Mouse (Mus musculus) lung, adult 2 months (tissue): Measurements from ENCODE around the gene Nt5e. TPM values are rescaled to one million over a fixed set of nuclear protein-coding genes. Genes with fewer than 3 reads are reported as not detected.

Experiments used
- DNase-seq: peaks from one replicate; pipeline ENCODE4 v3.0.0; 2022
- H3K4me1 ChIP-seq: fragments of 200-500 bp; 2 replicates; pipeline ENCODE4 v1.6.1; 2011; ENCODE audit warnings: low read length; ENCODE audit not compliant: control insufficient read depth, insufficient read depth
- H3K4me3 ChIP-seq: fragments of 200-500 bp; replicated peaks from 2 replicates; pipeline ENCODE3; 2011; ENCODE audit warnings: low read depth, mild to moderate bottlenecking, control low read depth, low read length; ENCODE audit errors: extremely low read depth
- CTCF ChIP-seq: fragments of 200-500 bp; IDR thresholded peaks from 2 replicates; pipeline ENCODE4 v1.5.1; 2011; ENCODE audit warnings: mild to moderate bottlenecking, low read length, control low read depth; ENCODE audit not compliant: insufficient read depth
- POLR2A ChIP-seq: fragments of 200-500 bp; IDR thresholded peaks from 2 replicates; pipeline ENCODE4 v1.6.1; 2011; ENCODE audit warnings: low read depth, mild to moderate bottlenecking, control low read depth, low read length, borderline replicate concordance; ENCODE audit errors: extremely low read depth
- WGBS: fragments of 180-500 bp; shearing (Covaris S2); methylation state at CpG from one replicate; pipeline ENCODE4 v1.1.7; 2018; 5-methylcytosine and 5-hydroxymethylcytosine counted together
- polyA plus RNA-seq: library from polyadenylated mRNA; depleted of rRNA; stranded (reverse); fragments of >200 nt; gene quantifications from 2 replicates; pipeline ENCODE4 v1.2.3, GENCODE M21; 2012

The Nt5e gene
- polyA plus RNA-seq, 1 experiment, result 26.4 TPM

DNA sequence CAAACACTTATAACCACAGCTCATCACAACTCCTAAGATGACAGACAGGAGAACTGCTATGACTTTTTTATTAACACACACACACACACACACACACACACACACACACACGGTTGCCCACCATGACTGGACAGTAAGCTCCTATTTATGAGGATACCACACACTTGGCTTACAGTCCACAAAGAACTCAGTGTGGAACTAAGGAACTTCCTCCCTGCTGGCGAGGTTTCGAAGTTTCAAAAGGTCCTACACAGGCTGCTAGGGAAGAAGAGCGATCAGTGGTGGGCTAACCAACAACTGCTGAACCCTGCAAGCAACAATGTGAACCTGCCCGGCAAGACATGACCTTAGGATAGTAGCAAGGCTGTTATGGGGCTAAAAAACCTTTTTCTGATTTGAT is 50.5 kb downstream of the Nt5e start:
- Histone ChIP-seq H3K4me3 (no peak overlapping the region), H3K4me1 (no peaks in the 10 kb centered on the region)
- TF ChIP-seq CTCF (no peak), POLR2A (no peak)
- WGBS, result 82% methylated on average over 5 of the region's 5 CpGs
- no peak for DNase-seq

DNA sequence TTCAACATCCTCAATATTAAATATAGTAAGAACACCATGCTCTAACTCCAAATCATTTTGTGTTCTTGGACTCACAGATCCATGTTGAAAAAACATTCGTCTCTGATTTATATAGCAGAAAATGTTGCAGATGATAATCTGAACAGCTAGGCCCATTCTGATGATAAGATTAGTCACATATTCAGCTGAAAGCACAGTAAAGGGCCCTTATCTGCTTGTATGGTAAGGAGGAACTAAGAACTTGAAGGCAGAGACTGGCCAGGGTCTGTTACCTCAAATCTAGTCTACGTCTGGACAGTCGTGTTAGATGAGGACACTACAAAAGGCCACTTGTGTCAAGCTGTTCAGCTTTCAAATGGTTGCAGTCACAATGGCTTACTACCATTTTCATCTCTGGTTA is 52.1 kb downstream of the Nt5e start:
- WGBS, result 79% methylated on average over 3 of the region's 3 CpGs
- Histone ChIP-seq H3K4me3 (no peak overlapping the region), H3K4me1 (no peaks in the 10 kb centered on the region)
- TF ChIP-seq POLR2A (no peak), CTCF (no peak)
- no peak for DNase-seq

- no peak for TF ChIP-seq CTCF
- TF ChIP-seq POLR2A, result no peak
- DNase-seq, result no peak
- Histone ChIP-seq H3K4me3 (no peak overlapping the region), H3K4me1 (no peaks in the 10 kb centered on the region)
- WGBS, result 68% methylated on average over 7 of the region's 7 CpGs
Measured at GRCm38 (mm10) chr9:88380076-88380475, 53.1 kb downstream of the Nt5e start.

DNA sequence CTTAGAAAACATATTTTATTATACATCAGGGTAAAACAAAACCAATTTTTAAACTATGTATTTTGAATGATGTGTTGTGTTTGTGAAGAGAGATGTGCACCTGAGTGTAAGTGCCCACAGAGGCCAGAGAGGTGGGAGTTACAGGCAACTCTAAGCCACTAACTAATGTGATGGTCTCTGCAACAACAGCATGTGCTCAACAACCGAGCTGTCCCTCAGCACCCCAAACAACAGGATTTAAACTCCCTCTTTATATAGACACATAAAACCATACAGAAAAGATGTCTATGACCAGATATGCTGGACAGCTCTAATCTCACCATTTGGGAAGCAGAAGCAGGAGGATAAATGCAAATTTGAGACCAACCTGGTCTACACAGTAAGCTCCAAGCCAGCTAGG is 53.5 kb downstream of the Nt5e start:
- DNase-seq, result no peak
- no peaks in the 10 kb centered on the region for H3K4me1 ChIP-seq
- WGBS, result 90% methylated on average over 1 of the region's 1 CpGs
- H3K4me3 ChIP-seq, result no peak overlapping the region
- TF ChIP-seq POLR2A, result no peak
- TF ChIP-seq CTCF, result no peak

DNA sequence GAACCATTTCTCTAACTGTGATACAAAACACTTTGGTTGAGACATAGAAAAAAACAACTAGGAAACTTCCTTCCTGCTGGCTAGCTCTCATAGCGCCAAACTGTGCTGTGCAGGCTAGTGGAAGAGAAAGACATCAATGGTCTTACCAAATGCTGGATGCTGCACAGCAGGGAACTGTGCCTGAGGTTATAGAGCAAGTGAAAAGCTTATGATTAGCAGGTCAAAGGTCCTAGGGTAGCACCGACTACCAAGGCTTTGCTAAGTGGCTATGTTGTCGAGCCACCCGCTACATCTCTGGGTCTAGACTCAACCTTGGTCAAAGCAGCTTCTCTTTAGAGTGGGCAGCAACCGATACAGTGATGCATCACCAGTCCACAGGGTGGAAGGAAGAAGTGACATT is 61.8 kb downstream of the Nt5e start:
- DNase-seq, result no peak
- Histone ChIP-seq H3K4me3 (no peak overlapping the region), H3K4me1 (no peaks in the 10 kb centered on the region)
- WGBS, result 86% methylated on average over 5 of the region's 5 CpGs
- TF ChIP-seq CTCF (no peak), POLR2A (no peak)

DNA sequence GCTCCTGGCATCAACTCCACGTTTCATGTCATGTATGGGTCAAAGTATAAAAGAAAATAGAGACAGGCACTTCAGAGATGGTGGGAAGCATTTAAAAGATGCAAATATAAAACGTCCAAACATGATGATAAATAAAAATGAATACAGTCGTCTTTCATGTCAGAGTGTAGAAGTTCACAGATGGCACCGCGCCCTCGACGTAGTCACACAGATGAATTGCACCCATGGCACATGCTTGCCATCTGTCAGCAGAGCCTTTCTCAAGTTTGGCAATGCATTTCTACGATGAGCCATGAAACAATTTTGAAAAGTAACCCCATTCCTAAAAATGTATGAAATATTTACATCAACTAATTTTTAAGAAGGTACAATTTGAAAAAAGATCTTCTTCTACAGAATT is 67.9 kb downstream of the Nt5e start:
- no peak for DNase-seq
- Histone ChIP-seq H3K4me1 (no peaks in the 10 kb centered on the region), H3K4me3 (no peak overlapping the region)
- TF ChIP-seq POLR2A, result no peak
- TF ChIP-seq CTCF, result no peak
- 81% methylated on average over 8 of the region's 8 CpGs for WGBS

DNA sequence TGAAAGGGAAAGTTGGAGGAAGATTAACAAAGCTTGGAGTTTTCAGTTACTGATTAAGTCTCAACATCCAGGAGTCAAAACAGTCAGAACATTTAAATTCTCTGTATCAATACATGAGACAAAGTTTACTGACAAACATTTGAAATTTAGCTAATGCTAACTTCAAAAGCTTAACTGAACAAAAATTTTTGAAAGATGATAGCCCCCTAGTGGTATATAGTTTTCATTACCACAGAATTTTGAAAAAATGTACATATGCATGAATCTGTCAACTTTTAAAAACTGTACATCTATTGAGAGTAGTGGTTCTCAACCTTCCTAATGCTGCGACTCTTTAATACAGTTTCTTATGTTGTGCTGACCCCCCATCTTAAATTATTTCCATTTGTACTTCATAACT is 71.5 kb downstream of the Nt5e start:
- Histone ChIP-seq H3K4me1 (no peaks in the 10 kb centered on the region), H3K4me3 (no peak overlapping the region)
- TF ChIP-seq CTCF (no peak), POLR2A (no peak)
- DNase-seq, result no peak
- 73% methylated on average over 1 of the region's 1 CpGs for WGBS

GRCm38 (mm10) chr9:88404088-88404487 is 77.1 kb downstream of the Nt5e start:
- no peak for TF ChIP-seq POLR2A
- no peak for TF ChIP-seq CTCF
- no peak for DNase-seq

DNA sequence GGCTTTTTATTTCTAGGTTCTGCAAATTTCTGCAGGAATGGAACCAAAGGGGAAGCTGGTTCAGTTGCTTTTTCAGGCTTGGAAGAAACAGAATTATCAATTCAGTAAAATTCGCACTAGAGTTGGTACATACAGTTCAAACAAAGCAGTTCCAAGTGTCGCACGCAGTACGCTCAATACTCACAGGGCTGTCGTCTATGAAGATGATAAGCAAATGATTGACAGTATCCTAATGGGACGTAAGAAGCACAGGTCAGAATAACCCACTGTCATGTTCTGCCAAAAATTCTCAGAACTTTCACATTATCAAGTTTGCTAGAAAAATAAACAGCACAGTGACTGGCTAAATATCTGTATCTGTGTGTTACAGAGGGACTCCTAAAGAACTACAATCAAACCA is 77.5 kb downstream of the Nt5e start:
- TF ChIP-seq POLR2A (no peak), CTCF (no peak)
- Histone ChIP-seq H3K4me3 (no peak overlapping the region), H3K4me1 (peaks cover 2% of the 10 kb centered on the region; the same call in 1 of the 2 replicates)
- WGBS, result 76% methylated on average over 6 of the region's 6 CpGs
- no peak for DNase-seq

More at GRCm38 (mm10) chr9:88404088-88404487, 77.1 kb downstream of the Nt5e start:
- Histone ChIP-seq H3K4me1 (peaks cover 2% of the 10 kb centered on the region; the same call in 1 of the 2 replicates), H3K4me3 (no peak overlapping the region)
- WGBS, result 48% methylated on average over 10 of the region's 10 CpGs

DNA sequence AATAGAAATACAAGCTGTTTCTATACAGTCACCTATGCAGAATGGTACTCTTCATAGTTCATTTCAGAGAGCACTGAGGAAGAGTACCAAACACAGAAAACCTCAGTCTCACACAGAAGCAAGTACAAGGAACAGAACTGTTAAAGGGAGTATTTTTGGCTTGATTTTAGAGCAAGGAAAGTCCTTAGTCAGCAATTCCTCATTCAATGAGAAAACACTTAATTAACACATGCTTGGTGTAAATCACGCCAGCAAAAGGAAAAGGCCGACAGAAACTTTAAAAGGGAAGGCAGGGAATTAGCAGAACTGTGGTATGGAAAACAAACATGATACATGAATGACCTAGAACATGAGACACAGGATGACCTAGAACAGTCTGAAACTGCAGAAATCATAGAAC is 83.0 kb downstream of the Nt5e start:
- H3K4me3 ChIP-seq, result no peak overlapping the region
- H3K4me1 ChIP-seq, result no peaks in the 10 kb centered on the region
- 81% methylated on average over 2 of the region's 2 CpGs for WGBS
- no peak for DNase-seq
- no peak for TF ChIP-seq POLR2A
- TF ChIP-seq CTCF, result no peak
